Comparison of ENCODE assay signal across 14 mouse cellular contexts in the genomic region with DNA sequence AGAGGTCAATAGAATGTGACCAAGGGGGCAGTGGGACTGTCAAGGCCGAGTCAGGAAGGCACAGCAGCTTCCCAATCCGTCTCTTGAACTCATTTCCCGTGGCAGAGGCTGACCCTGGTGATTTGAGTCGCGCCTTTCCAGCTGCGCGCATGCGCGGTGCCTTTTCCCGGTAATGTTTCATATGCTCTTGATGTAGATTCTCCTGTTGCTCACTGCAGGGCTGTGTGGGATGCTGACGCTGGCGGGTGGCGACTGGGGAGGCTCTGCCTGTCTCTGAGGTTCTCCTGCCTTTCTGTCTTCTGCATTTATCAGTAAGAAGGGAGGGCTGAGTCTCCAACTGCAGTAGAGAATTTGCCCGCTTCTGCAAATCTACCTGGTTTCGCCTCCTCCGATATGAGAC. TPM values are rescaled to one million over a fixed set of nuclear protein-coding genes. Genes with fewer than 3 reads are reported as not detected.
DNase-seq lines count a peak whose midpoint lies in the region; ATAC-seq lines count a peak whose summit lies in the region.
"Had no signal": no experiment of that assay in that cellular context is flagged by ENCODE, and none has a peak within 500 bp of the region (broad histone marks: within the 10 kb centered on the region; RNA-seq: fewer than 3 reads in every experiment).

No protein-coding gene starts in this region.

- no peak overlapping the region for H3K4me3 ChIP-seq in forebrain, embryonic 11.5 days (ENCODE audit: low read depth, low read length)
- H3K4me3 ChIP-seq in forebrain, embryonic 16.5 days (replicated peaks; ENCODE audit: low read length) = no peak overlapping the region
- H3K4me3 ChIP-seq in midbrain, embryonic 15.5 days = no peak overlapping the region
- no peak overlapping the region for H3K4me3 ChIP-seq in midbrain, embryonic 10.5 days
- H3K4me3 ChIP-seq in kidney, embryonic 16.5 days (ENCODE audit: low read length) = no peak overlapping the region
- H3K4me3 ChIP-seq: forebrain, embryonic 10.5 days had no signal

- ATAC-seq in forebrain, embryonic 11.5 days (replicated peaks; ENCODE audit: low FRiP score) = no peak
- ATAC-seq in forebrain, embryonic 16.5 days = no peak
- ATAC-seq in midbrain, embryonic 15.5 days (replicated peaks) = no peak
- no peak for ATAC-seq in kidney, embryonic 16.5 days (ENCODE audit: low FRiP score, low TSS enrichment)

- 0 out of 2 replicates have a peak overlapping the region, but pooled peaks have one; percentile 2 for H3K4me2 ChIP-seq in forebrain, embryonic 11.5 days (ENCODE audit: low read depth, low read length, severe bottlenecking)
- no peak overlapping the region for H3K4me2 ChIP-seq in forebrain, embryonic 16.5 days (ENCODE audit: low read length)
- peak overlapping the region; percentile 12; the same call in 1 of the 2 replicates for H3K4me2 ChIP-seq in midbrain, embryonic 15.5 days
- no peak overlapping the region for H3K4me2 ChIP-seq in kidney, embryonic 16.5 days (replicated peaks; ENCODE audit: low read depth, low read length)

- no peaks in the 10 kb centered on the region for H3K9me3 ChIP-seq in forebrain, embryonic 11.5 days (ENCODE audit: control insufficient read depth, low read length)
- no peaks in the 10 kb centered on the region for H3K9me3 ChIP-seq in forebrain, embryonic 16.5 days (ENCODE audit: control insufficient read depth, low read length)
- H3K9me3 ChIP-seq in midbrain, embryonic 15.5 days = no peaks in the 10 kb centered on the region
- H3K9me3 ChIP-seq in midbrain, embryonic 10.5 days (replicated peaks) = no peaks in the 10 kb centered on the region
- no peaks in the 10 kb centered on the region for H3K9me3 ChIP-seq in kidney, embryonic 16.5 days (ENCODE audit: low read length)
- H3K9me3 ChIP-seq: forebrain, embryonic 10.5 days had no signal

- no peaks in the 10 kb centered on the region; the same call in 1 of the 2 replicates for H3K27me3 ChIP-seq in forebrain, embryonic 11.5 days (ENCODE audit: control insufficient read depth, insufficient read depth, low read length)
- no peaks in the 10 kb centered on the region for H3K27me3 ChIP-seq in forebrain, embryonic 16.5 days (replicated peaks; ENCODE audit: control insufficient read depth, insufficient read depth, low read length)
- H3K27me3 ChIP-seq in midbrain, embryonic 15.5 days (replicated peaks) = peaks cover 11% of the 10 kb centered on the region
- H3K27me3 ChIP-seq in midbrain, embryonic 10.5 days (ENCODE audit: low read depth, poor library complexity, severe bottlenecking) = peaks cover 79% of the 10 kb centered on the region
- no peaks in the 10 kb centered on the region for H3K27me3 ChIP-seq in kidney, embryonic 16.5 days (ENCODE audit: insufficient read depth, low read length)

- no peak overlapping the region for H3K27ac ChIP-seq in forebrain, embryonic 11.5 days (ENCODE audit: low read depth, low read length)
- no peak overlapping the region for H3K27ac ChIP-seq in forebrain, embryonic 16.5 days (ENCODE audit: low read length)
- H3K27ac ChIP-seq in midbrain, embryonic 15.5 days = no peak overlapping the region
- no peak overlapping the region for H3K27ac ChIP-seq in midbrain, embryonic 10.5 days (replicated peaks)
- no peak overlapping the region for H3K27ac ChIP-seq in kidney, embryonic 16.5 days (ENCODE audit: low read length)
- H3K27ac ChIP-seq: forebrain, embryonic 10.5 days had no signal

- H3K4me1 ChIP-seq in forebrain, embryonic 11.5 days (replicated peaks; ENCODE audit: control insufficient read depth, insufficient read depth, low read length) = peaks cover 14% of the 10 kb centered on the region
- peaks cover 32% of the 10 kb centered on the region for H3K4me1 ChIP-seq in forebrain, embryonic 16.5 days (replicated peaks; ENCODE audit: control insufficient read depth, insufficient read depth, low read length)
- H3K4me1 ChIP-seq in midbrain, embryonic 15.5 days = peaks cover 30% of the 10 kb centered on the region
- peaks cover 47% of the 10 kb centered on the region for H3K4me1 ChIP-seq in midbrain, embryonic 10.5 days
- peaks cover 33% of the 10 kb centered on the region for H3K4me1 ChIP-seq in kidney, embryonic 16.5 days (ENCODE audit: insufficient read depth, low read length)

- WGBS in forebrain, embryonic 11.5 days = 58% methylated on average over 16 of the region's 16 CpGs
- WGBS in forebrain, embryonic 16.5 days = 47% methylated on average over 16 of the region's 16 CpGs
- 51% methylated on average over 16 of the region's 16 CpGs for WGBS in midbrain, embryonic 15.5 days
- WGBS in midbrain, embryonic 10.5 days = 52% methylated on average over 16 of the region's 16 CpGs
- WGBS in kidney, embryonic 16.5 days = 51% methylated on average over 16 of the region's 16 CpGs

- no peaks in the 10 kb centered on the region for H3K36me3 ChIP-seq in forebrain, embryonic 11.5 days (ENCODE audit: control insufficient read depth, insufficient read depth, low read length)
- H3K36me3 ChIP-seq in forebrain, embryonic 16.5 days (ENCODE audit: control insufficient read depth, insufficient read depth) = no peaks in the 10 kb centered on the region
- H3K36me3 ChIP-seq in midbrain, embryonic 15.5 days (replicated peaks) = no peaks in the 10 kb centered on the region
- no peaks in the 10 kb centered on the region for H3K36me3 ChIP-seq in midbrain, embryonic 10.5 days
- H3K36me3 ChIP-seq in kidney, embryonic 16.5 days (ENCODE audit: insufficient read depth, low read length) = no peaks in the 10 kb centered on the region
- H3K36me3 ChIP-seq: forebrain, embryonic 10.5 days had no signal

- DNase-seq in forebrain, embryonic 11.5 days (ENCODE audit: low spot score) = no peak
- DNase-seq in midbrain, embryonic 10.5 days (ENCODE audit: low spot score) = no peak
- DNase-seq in layer of hippocampus, postnatal 25 days (ENCODE audit: extremely low spot score in 1 of 2, low spot score in 1 of 2) = peak; percentile 29 to 57
- DNase-seq in right cerebral cortex, postnatal 14 days = peak; percentile 43
- DNase-seq in spleen, postnatal 4 days (ENCODE audit: low spot score in 2 of 2) = no peak
- DNase-seq: adrenal gland, postnatal 10 days; cerebellum, adult 9-11 months; heart, postnatal 10 days had no signal

- no peak overlapping the region for H3K9ac ChIP-seq in forebrain, embryonic 11.5 days (ENCODE audit: low read length)
- no peak overlapping the region for H3K9ac ChIP-seq in forebrain, embryonic 16.5 days (replicated peaks; ENCODE audit: low read depth, low read length)
- H3K9ac ChIP-seq in midbrain, embryonic 15.5 days = no peak overlapping the region
- H3K9ac ChIP-seq in kidney, embryonic 16.5 days (replicated peaks; ENCODE audit: low read length) = no peak overlapping the region

RNA-seq across cellular contexts. Expression of a gene that starts 2.8 kb away (rescaled TPM):
- polyA plus RNA-seq in forebrain, embryonic 11.5 days (2014; fragmentation: Nextera tagmentation; extraction: Ambion mirVana) = not detected in 2 replicates
- not detected in 2 replicates for polyA plus RNA-seq in forebrain, embryonic 16.5 days (2015; fragmentation: Nextera tagmentation; extraction: Ambion mirVana)
- polyA plus RNA-seq in midbrain, embryonic 15.5 days (2015; fragmentation: Nextera tagmentation; extraction: Ambion mirVana) = not detected in 2 replicates
- polyA plus RNA-seq in midbrain, embryonic 10.5 days (2016; fragmentation: Nextera tagmentation; extraction: Ambion mirVana) = not detected in 2 replicates
- total RNA-seq in layer of hippocampus, postnatal 25 days (2021) = not detected
- polyA plus RNA-seq in kidney, embryonic 16.5 days (2015; fragmentation: Nextera tagmentation; extraction: Ambion mirVana) = not detected in 2 replicates
- total RNA-seq: adrenal gland, postnatal 10 days; heart, postnatal 10 days had no signal
- polyA plus RNA-seq: forebrain, embryonic 10.5 days; limb, embryonic 14.5 days; stomach, embryonic 14.5 days had no signal

RNA-seq across cellular contexts. Expression of a gene that starts 43.7 kb away (rescaled TPM):
- polyA plus RNA-seq in forebrain, embryonic 11.5 days (2014; fragmentation: Nextera tagmentation; extraction: Ambion mirVana) = 14.4 and 15.7 TPM in 2 replicates
- polyA plus RNA-seq in forebrain, embryonic 16.5 days (2015; fragmentation: Nextera tagmentation; extraction: Ambion mirVana) = 15.8 and 19.2 TPM in 2 replicates
- 23.9 and 27.4 TPM in 2 replicates for polyA plus RNA-seq in midbrain, embryonic 15.5 days (2015; fragmentation: Nextera tagmentation; extraction: Ambion mirVana)
- polyA plus RNA-seq in midbrain, embryonic 10.5 days (2016; fragmentation: Nextera tagmentation; extraction: Ambion mirVana) = 16.0 and 16.3 TPM in 2 replicates
- total RNA-seq in layer of hippocampus, postnatal 25 days (2021) = 10 to 100 TPM; 71.0 to 83.1 TPM
- 6.1 and 8.1 TPM in 2 replicates for polyA plus RNA-seq in kidney, embryonic 16.5 days (2015; fragmentation: Nextera tagmentation; extraction: Ambion mirVana)

Comparison
In these comparisons a context has a peak if more than half of its experiments do, and no peak if none do; other contexts are left out.
1. H3K4me2 ChIP-seq: peak in forebrain, embryonic 11.5 days (single experiment) and midbrain, embryonic 15.5 days (single experiment); none in forebrain, embryonic 16.5 days (single experiment) and kidney, embryonic 16.5 days (single experiment).
2. DNase-seq: peak in layer of hippocampus, postnatal 25 days (2 of 2) and right cerebral cortex, postnatal 14 days (single experiment); none in forebrain, embryonic 11.5 days (single experiment), midbrain, embryonic 10.5 days (single experiment) and spleen, postnatal 4 days (0 of 2).